In the genomic region with DNA sequence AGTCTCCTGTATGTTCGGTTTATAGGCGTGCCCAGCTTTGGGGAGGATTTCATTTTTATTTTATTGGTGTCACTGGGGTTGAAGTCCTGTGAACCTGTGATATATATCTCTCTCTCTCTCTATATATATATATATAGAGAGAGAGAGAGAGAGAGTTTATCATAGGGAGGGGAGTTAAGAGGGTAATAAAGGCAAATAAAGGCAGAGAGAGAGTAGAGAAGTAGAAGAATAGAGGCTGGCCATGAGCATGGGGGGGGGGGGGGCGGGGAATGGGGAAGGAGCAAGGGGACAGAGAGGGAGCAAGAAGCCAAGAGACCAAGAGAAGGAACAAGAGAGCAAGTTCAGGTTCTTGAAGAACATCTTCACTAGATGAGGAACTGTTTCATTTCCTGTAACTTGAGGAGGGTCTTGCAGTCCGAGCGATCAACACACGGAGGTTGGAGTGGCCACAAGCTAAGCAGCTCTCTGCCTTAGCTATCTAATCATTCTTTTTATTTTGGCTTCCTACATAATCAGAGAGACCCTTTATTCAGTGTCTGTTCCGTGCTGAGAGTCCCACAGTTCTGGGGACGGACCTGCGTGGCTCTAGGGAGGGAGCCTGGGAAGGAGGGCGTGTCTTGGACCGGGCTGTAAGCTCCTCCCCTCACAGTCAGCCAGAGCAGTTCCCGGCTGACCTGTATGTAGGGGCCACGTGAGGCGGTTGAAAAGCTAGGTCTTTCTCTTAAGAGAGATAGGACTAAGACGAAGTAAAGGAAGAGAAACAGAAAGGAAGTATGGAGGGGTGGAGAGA, we compare ENCODE assay signal across 8 mouse cellular contexts. TPM values are rescaled to one million over a fixed set of nuclear protein-coding genes. Genes with fewer than 3 reads are reported as not detected.
DNase-seq lines count a peak whose midpoint lies in the region; ATAC-seq lines count a peak whose summit lies in the region.

No protein-coding gene starts in this region.

- H3K4me2 ChIP-seq in heart, embryonic 11.5 days, result peak overlapping the region; percentile 66
- peak overlapping the region; percentile 41 for H3K4me2 ChIP-seq in kidney, embryonic 14.5 days (replicated peaks; ENCODE audit: low read depth, low read length)

- peak overlapping the region; percentile 48 for H3K4me3 ChIP-seq in heart, embryonic 11.5 days (ENCODE audit: low read depth, low read length)
- peak overlapping the region; percentile 41 for H3K4me3 ChIP-seq in kidney, embryonic 14.5 days (ENCODE audit: low read length)

- ATAC-seq in heart, embryonic 11.5 days (replicated peaks; ENCODE audit: insufficient number of reproducible peaks, low FRiP score, low TSS enrichment), result no peak
- peak; percentile 90 for ATAC-seq in kidney, embryonic 14.5 days (ENCODE audit: low FRiP score, low TSS enrichment)
- no peak for ATAC-seq in activated CD4-positive, CD25-positive, alpha-beta regulatory T cell, adult 4 months

- H3K27me3 ChIP-seq in heart, embryonic 11.5 days (ENCODE audit: control insufficient read depth, insufficient read depth, low read length), result peaks cover 6% of the 10 kb centered on the region; the same call in 1 of the 2 replicates
- H3K27me3 ChIP-seq in kidney, embryonic 14.5 days (ENCODE audit: control insufficient read depth, insufficient read depth, low read length), result no peaks in the 10 kb centered on the region

- DNase-seq in NIH3T3 (ENCODE audit: low read depth), result peak; percentile 46
- DNase-seq in embryo, embryonic 9.5 days (ENCODE audit: extremely low spot score), result peak; percentile 71
- DNase-seq in lung, postnatal 10 days, result peak; percentile 69
- peak; percentile 75 for DNase-seq in retina, postnatal 1 day
- no peak for DNase-seq in T-cell, adult 2 months (ENCODE audit: low spot score)

- no peaks in the 10 kb centered on the region for H3K36me3 ChIP-seq in heart, embryonic 11.5 days (ENCODE audit: control insufficient read depth, insufficient read depth, low read length)
- no peaks in the 10 kb centered on the region for H3K36me3 ChIP-seq in kidney, embryonic 14.5 days (ENCODE audit: control insufficient read depth, insufficient read depth, low read length)

- H3K9me3 ChIP-seq in heart, embryonic 11.5 days (replicated peaks; ENCODE audit: control insufficient read depth, low read length), result no peaks in the 10 kb centered on the region
- H3K9me3 ChIP-seq in kidney, embryonic 14.5 days (ENCODE audit: control insufficient read depth, low read length), result no peaks in the 10 kb centered on the region

- peak overlapping the region; percentile 36; the same call in 1 of the 2 replicates for H3K9ac ChIP-seq in heart, embryonic 11.5 days (ENCODE audit: low read depth, low read length)
- 0 out of 2 replicates have a peak overlapping the region, but pooled peaks have one; percentile 36 for H3K9ac ChIP-seq in kidney, embryonic 14.5 days (ENCODE audit: low read depth, low read length)

- 0 out of 2 replicates have a peak, but pooled peaks cover 3% of the 10 kb centered on the region for H3K4me1 ChIP-seq in heart, embryonic 11.5 days (ENCODE audit: control insufficient read depth, insufficient read depth, low read length)
- peaks cover 6% of the 10 kb centered on the region; the same call in 1 of the 2 replicates for H3K4me1 ChIP-seq in kidney, embryonic 14.5 days (ENCODE audit: control insufficient read depth, insufficient read depth, low read length)

- H3K27ac ChIP-seq in heart, embryonic 11.5 days (ENCODE audit: low read depth, low read length), result no peak overlapping the region
- no peak overlapping the region for H3K27ac ChIP-seq in kidney, embryonic 14.5 days (ENCODE audit: low read depth, low read length)

- WGBS in heart, embryonic 11.5 days (ENCODE audit: insufficient replicate concordance), result 14% methylated on average over 14 of the region's 15 CpGs
- WGBS in kidney, embryonic 14.5 days, result 12% methylated on average over 14 of the region's 15 CpGs

RNA-seq across cellular contexts. Expression of a gene that starts 40.8 kb away (rescaled TPM):
- not detected in 2 replicates for polyA plus RNA-seq in heart, embryonic 11.5 days (2014; fragmentation: Nextera tagmentation; extraction: Ambion mirVana)
- not detected in 2 replicates for polyA plus RNA-seq in kidney, embryonic 14.5 days (2014; fragmentation: Nextera tagmentation; extraction: Ambion mirVana)
- polyA plus RNA-seq in activated CD4-positive, CD25-positive, alpha-beta regulatory T cell, adult 4 months (2017; shearing (Covaris generic)), result not detected
